Mouse (Mus musculus) stomach, embryonic 16.5 days (tissue): Measurements from ENCODE around the gene Ripor2. TPM values are rescaled to one million over a fixed set of nuclear protein-coding genes. Genes with fewer than 3 reads are reported as not detected.
A peak's percentile ranks its signal among the peaks of the same experiment; 100 is the strongest.

Experiments used
- ATAC-seq: fragments of 200-750 bp; cut with Nextera tagmentation; 2 replicates; pipeline ENCODE4 v1.8.0; 2017; ENCODE audit warnings: moderate number of reproducible peaks, moderate TSS enrichment; ENCODE audit not compliant: insufficient read depth, low FRiP score
- H3K27ac ChIP-seq: fragments of 300-500 bp; sonication (generic); 2 replicates; pipeline ENCODE4 v1.5.1; 2014; ENCODE audit warnings: low read length
- H3K27me3 ChIP-seq: fragments of 300-500 bp; sonication (generic); 2 replicates; pipeline ENCODE4 v1.6.1; 2014; ENCODE audit warnings: low read length, control low read depth, mixed read lengths; ENCODE audit not compliant: control insufficient read depth, insufficient read depth
- H3K36me3 ChIP-seq: fragments of 300-500 bp; sonication (generic); 2 replicates; pipeline ENCODE4 v1.6.1; 2014; ENCODE audit warnings: low read length; ENCODE audit not compliant: control insufficient read depth, insufficient read depth
- H3K4me1 ChIP-seq: fragments of 300-500 bp; sonication (generic); 2 replicates; pipeline ENCODE4 v1.6.1; 2014; ENCODE audit warnings: low read length, control low read depth, mixed read lengths; ENCODE audit not compliant: control insufficient read depth, insufficient read depth
- H3K4me2 ChIP-seq: fragments of 300-500 bp; sonication (generic); 2 replicates; pipeline ENCODE4 v1.6.1; 2014; ENCODE audit warnings: low read depth, low read length, mixed read lengths
- H3K4me3 ChIP-seq: fragments of 300-500 bp; sonication (generic); replicated peaks from 2 replicates; pipeline ENCODE4 v1.5.1; 2014; ENCODE audit warnings: mild to moderate bottlenecking, low read length
- H3K9ac ChIP-seq: fragments of 300-500 bp; sonication (generic); 2 replicates; pipeline ENCODE4 v1.6.1; 2014; ENCODE audit warnings: low read length
- H3K9me3 ChIP-seq: fragments of 300-500 bp; sonication (generic); replicated peaks from 2 replicates; pipeline ENCODE4 v1.6.1; 2016; ENCODE audit warnings: low read length, control low read depth; ENCODE audit not compliant: control insufficient read depth
- WGBS: fragments of 180-500 bp; shearing (Covaris S2); extraction: QIAGEN DNeasy Blood & Tissue Kit; methylation state at CpG from one replicate; pipeline ENCODE4 v1.1.7; 2014; 5-methylcytosine and 5-hydroxymethylcytosine counted together
- polyA plus RNA-seq: library from polyadenylated mRNA; unstranded; fragments of >200 nt; fragmentation: Nextera tagmentation; extraction: Ambion mirVana; gene quantifications from 2 replicates; pipeline ENCODE4 v1.2.1, GENCODE M21; 2015

The Ripor2 gene
- polyA plus RNA-seq, 1 experiment from 2014 or later, result 4.3 TPM

GRCm38 (mm10) chr13:24561391-24561790 lies 20.6 kb upstream of the Ripor2 start:
- Histone ChIP-seq H3K27me3 (no peaks in the 10 kb centered on the region), H3K36me3 (no peaks in the 10 kb centered on the region), H3K27ac (no peak overlapping the region), H3K4me3 (no peak overlapping the region), H3K9ac (no peak overlapping the region), H3K9me3 (no peaks in the 10 kb centered on the region), H3K4me1 (peaks cover 18% of the 10 kb centered on the region), H3K4me2 (no peak overlapping the region)
- ATAC-seq, result no peak
- 87% methylated on average over 5 of the region's 5 CpGs for WGBS

DNA sequence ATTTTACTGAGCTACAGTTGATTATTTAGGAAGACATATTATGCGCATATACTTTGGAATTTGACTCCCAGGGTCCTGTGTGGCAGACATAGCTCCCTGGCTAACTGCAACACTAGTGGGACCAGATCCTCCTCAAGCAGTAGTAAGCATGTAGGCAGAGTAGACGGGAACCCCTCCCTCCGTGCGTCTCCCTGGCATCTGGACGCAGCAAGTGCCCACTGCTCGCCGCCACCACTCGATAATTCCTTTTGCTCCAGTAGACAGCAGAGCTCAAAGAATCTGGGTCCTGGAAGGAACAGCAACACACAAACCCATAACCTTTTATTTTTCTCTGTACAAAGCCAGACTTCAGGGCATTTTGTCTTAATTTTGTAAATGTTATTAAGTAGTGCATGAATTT lies 17.3 kb upstream of the Ripor2 start:
- Histone ChIP-seq H3K27me3 (no peaks in the 10 kb centered on the region), H3K4me2 (no peak overlapping the region), H3K9ac (no peak overlapping the region), H3K27ac (peak overlapping the region; percentile 97), H3K9me3 (no peaks in the 10 kb centered on the region), H3K4me3 (no peak overlapping the region), H3K36me3 (no peaks in the 10 kb centered on the region), H3K4me1 (peaks cover 29% of the 10 kb centered on the region)
- no peak for ATAC-seq
- 73% methylated on average over 8 of the region's 8 CpGs for WGBS

DNA sequence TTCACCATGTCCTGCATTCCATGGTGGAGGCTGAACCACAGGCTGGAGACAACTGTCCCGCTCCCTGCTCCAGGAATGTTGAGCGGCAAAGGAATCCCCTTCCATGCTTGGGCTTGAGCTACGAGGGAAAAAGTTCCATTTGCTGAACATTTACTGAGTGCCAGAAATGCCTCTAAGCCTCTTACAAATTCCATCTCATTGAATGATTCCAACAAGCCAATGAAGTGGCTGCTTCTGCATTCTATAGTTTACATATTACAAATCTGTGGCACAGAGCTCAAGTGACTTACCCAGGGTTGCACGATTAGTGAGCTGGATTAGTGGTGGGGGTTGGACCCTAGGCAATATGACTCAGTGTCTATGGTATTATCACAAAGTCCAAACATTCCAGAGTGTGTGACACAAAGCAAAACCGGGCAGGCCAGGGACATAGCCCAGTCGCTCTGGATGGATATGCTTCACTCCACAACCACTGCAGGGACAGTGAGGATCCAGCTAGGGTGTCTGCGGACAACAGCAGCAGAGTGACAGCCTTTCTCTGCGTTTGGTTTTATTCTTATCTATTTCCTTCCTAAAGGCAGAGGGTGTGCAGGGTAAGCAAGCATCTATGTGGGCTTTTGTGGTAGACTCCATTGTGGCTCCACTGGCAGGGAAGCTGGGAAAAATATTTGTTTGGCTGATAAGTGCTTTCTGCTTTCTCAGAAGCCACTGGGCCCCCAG lies 16.6 kb upstream of the Ripor2 start:
- no peak overlapping the region for H3K4me3 ChIP-seq
- ATAC-seq, result peak; percentile 90
- peaks cover 29% of the 10 kb centered on the region for H3K4me1 ChIP-seq
- H3K27me3 ChIP-seq, result no peaks in the 10 kb centered on the region
- peak overlapping the region; percentile 97 for H3K27ac ChIP-seq
- peak overlapping the region; percentile 13; the same call in 1 of the 2 replicates for H3K9ac ChIP-seq
- 20% methylated on average over 8 of the region's 8 CpGs for WGBS
- no peaks in the 10 kb centered on the region for H3K9me3 ChIP-seq
- no peaks in the 10 kb centered on the region for H3K36me3 ChIP-seq
- peak overlapping the region; percentile 30; the same call in 1 of the 2 replicates for H3K4me2 ChIP-seq

DNA sequence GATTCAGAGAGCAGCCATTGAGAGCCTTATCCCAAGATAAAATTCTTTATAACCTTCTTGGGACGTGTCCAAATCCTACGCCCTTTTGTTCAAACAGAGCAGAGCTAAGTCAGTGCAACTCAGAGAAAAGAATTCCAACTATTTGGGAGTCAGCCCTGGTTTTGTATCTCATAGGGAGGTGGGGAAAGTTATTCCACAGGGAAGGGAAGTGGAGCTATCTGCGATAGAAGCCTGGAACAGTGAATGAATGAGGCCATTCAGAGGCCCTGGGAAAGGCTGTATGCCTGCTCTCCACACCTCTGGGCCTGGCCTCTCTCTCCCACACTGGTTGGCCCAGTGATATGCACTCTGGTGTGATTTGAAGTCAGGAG lies 16.1 kb upstream of the Ripor2 start:
- Histone ChIP-seq H3K36me3 (no peaks in the 10 kb centered on the region), H3K9me3 (no peaks in the 10 kb centered on the region), H3K4me3 (no peak overlapping the region), H3K4me1 (peaks cover 29% of the 10 kb centered on the region), H3K27me3 (no peaks in the 10 kb centered on the region), H3K4me2 (peak overlapping the region; percentile 30; the same call in 1 of the 2 replicates), H3K9ac (peak overlapping the region; percentile 13; the same call in 1 of the 2 replicates), H3K27ac (peak overlapping the region; percentile 97)
- ATAC-seq, result peak; percentile 88
- WGBS, result 4% methylated on average over 3 of the region's 3 CpGs

- H3K36me3 ChIP-seq, result no peaks in the 10 kb centered on the region
- no peak for ATAC-seq
- no peak overlapping the region for H3K27ac ChIP-seq
- WGBS, result 76% methylated on average over 11 of the region's 11 CpGs
- H3K4me2 ChIP-seq, result no peak overlapping the region
- no peaks in the 10 kb centered on the region for H3K9me3 ChIP-seq
- no peaks in the 10 kb centered on the region for H3K27me3 ChIP-seq
- peaks cover 29% of the 10 kb centered on the region for H3K4me1 ChIP-seq
- H3K9ac ChIP-seq, result no peak overlapping the region
- no peak overlapping the region for H3K4me3 ChIP-seq
Observed at GRCm38 (mm10) chr13:24567176-24567811, 14.7 kb upstream of the Ripor2 start.

DNA sequence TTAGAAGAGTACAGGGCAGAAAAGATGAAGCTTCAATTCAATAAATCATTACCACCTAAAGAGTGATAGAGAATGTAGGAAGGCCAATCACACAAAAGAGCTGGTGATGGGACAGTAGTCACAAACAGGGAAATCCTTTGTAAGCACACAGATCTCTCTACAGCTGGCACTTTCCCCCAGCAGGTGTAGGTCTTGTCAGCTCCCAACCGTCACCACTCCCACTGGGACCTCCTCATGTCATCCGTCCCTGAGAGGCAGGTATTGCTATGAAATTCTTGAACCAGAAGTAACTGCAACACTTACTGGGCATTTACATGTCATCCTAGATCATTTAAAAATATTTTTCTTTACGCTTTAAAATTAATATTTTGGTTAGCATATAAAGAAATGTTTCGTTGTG lies 12.9 kb upstream of the Ripor2 start:
- no peak overlapping the region for H3K4me2 ChIP-seq
- no peak overlapping the region for H3K9ac ChIP-seq
- no peaks in the 10 kb centered on the region for H3K36me3 ChIP-seq
- no peak for ATAC-seq
- H3K9me3 ChIP-seq, result no peaks in the 10 kb centered on the region
- H3K4me3 ChIP-seq, result no peak overlapping the region
- WGBS, result 84% methylated on average over 4 of the region's 4 CpGs
- no peaks in the 10 kb centered on the region for H3K27me3 ChIP-seq
- peaks cover 29% of the 10 kb centered on the region for H3K4me1 ChIP-seq
- no peak overlapping the region for H3K27ac ChIP-seq

DNA sequence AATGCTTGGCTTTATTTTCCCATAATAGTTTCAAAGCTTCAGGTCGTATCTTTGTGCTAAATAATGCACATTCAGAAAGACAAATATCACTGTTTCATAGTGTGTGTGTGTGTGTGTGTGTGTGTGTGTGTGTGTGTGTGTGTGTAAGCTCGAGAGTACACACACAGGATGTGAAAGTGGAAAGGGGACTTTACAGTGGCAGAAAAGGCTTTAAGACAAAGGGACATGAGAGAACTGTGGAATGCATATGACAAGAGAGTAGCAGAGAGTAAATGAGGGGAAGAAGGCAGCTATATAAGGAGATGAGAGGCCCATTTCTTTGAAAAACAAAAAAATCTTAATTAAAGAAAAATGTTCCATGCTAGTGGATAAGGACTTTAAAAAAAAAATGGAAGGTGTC lies 11.3 kb upstream of the Ripor2 start:
- Histone ChIP-seq H3K9ac (no peak overlapping the region), H3K4me3 (no peak overlapping the region), H3K27me3 (no peaks in the 10 kb centered on the region), H3K4me2 (no peak overlapping the region), H3K4me1 (peaks cover 17% of the 10 kb centered on the region), H3K36me3 (no peaks in the 10 kb centered on the region), H3K27ac (no peak overlapping the region), H3K9me3 (no peaks in the 10 kb centered on the region)
- WGBS, result 37% methylated on average over 2 of the region's 2 CpGs
- no peak for ATAC-seq

GRCm38 (mm10) chr13:24571906-24572305 lies 10.1 kb upstream of the Ripor2 start:
- H3K27me3 ChIP-seq, result no peaks in the 10 kb centered on the region
- H3K9me3 ChIP-seq, result no peaks in the 10 kb centered on the region
- H3K36me3 ChIP-seq, result no peaks in the 10 kb centered on the region
- no peak overlapping the region for H3K27ac ChIP-seq
- H3K4me1 ChIP-seq, result peaks cover 7% of the 10 kb centered on the region; the same call in 1 of the 2 replicates
- no peak overlapping the region for H3K9ac ChIP-seq
- no peak overlapping the region for H3K4me2 ChIP-seq
- no peak for ATAC-seq
- no peak overlapping the region for H3K4me3 ChIP-seq
- WGBS, result 67% methylated on average over 6 of the region's 6 CpGs

DNA sequence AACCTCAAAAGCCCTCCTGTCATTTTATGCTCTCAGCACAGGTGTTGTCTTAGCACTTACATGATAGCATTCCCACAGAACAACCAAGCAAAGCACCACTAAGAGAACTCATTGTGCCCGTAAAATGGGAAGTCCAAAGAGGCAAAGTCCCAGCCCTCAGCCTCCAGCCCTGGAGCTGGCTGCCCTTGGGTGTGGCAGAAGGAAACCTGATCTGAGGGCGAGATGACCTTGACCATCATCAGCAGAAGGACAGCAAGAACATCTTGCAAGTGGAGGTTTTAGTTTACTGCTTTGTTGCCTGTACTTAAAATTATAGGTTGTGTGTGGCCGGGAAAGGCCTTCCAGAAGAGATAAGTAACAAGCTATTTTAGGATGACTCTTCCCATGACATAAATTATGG lies 6.9 kb upstream of the Ripor2 start:
- 81% methylated on average over 3 of the region's 3 CpGs for WGBS
- H3K4me2 ChIP-seq, result no peak overlapping the region
- no peaks in the 10 kb centered on the region for H3K27me3 ChIP-seq
- no peaks in the 10 kb centered on the region for H3K9me3 ChIP-seq
- peaks cover 6% of the 10 kb centered on the region; the same call in 1 of the 2 replicates for H3K4me1 ChIP-seq
- no peak for ATAC-seq
- H3K27ac ChIP-seq, result no peak overlapping the region
- H3K4me3 ChIP-seq, result no peak overlapping the region
- no peaks in the 10 kb centered on the region for H3K36me3 ChIP-seq
- no peak overlapping the region for H3K9ac ChIP-seq
